Mouse (Mus musculus) small intestine, adult 10 weeks (tissue): Measurements from ENCODE around the gene Mettl25. TPM values are rescaled to one million over a fixed set of nuclear protein-coding genes. Genes with fewer than 3 reads are reported as not detected.

Experiments
- polyA plus RNA-seq: library from polyadenylated mRNA; stranded (reverse); fragments of 350-450 nt; fragmentation: Illumina TruSeq; extraction: RNeasy Lipid Tissue Mini Kit (QIAGEN cat#74804); gene quantifications from one replicate; pipeline ENCODE4 v1.2.3, GENCODE M21; 2014; ENCODE audit warnings: low replicate concordance

The Mettl25 gene
- 4.8 TPM for polyA plus RNA-seq

DNA sequence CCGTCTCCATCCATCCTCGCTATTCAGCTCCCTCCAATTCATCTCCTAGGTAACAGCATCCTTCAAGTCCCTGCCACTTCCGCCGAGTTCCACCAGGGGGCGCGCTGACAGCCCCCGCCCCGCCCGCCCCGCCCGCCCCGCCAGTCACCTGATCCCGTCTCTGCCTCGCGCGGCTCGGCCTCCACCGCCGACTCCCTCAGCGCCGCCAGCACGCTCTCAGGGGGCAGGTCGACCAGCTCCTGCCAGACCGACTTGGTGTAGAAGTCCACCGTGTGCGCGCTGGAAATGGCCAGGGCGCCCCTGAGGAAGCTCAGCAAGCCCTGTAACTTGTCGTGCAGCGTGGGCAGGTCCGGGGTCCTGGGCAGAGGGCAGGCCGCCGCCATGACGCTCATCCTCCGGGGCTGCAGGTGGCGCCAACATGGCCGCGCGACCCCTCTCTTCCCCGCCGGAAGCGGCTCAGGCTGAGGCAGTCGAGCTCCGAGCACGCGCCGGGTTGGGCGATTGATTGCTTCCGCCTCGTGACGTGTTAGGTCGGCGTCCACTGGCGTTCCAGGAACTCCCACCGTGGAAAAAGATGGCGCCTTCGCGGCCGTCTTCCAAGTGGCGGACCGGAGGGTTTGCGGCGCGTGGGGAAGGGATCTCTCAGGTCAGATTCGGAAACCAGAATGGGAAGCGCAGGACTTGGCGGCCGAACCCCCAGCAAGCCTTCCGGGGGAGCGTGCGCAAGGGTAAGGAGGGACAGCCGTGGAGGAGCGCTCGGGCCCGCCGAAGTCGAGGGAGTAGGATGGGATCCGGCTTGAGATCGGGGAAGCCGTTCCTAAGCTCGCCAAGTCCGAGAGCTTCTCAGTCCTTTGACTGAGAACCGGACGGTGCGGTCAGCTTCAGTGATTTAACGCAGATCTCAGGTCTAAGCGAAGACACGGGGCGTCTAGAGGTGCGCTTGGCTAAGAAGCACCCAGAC, at the start of gene Mettl25, which contains the start of gene Ccdc59:
Gene Mettl25, minus strand, starts transcription at position 453 of the 961 bp plus-strand sequence.
Gene Ccdc59, plus strand, starts transcription at position 140 of the 961 bp plus-strand sequence.

Other genes with a start within 250 kb of the Mettl25 start
- 63.4 TPM for gene Ccdc59, start 313 bp downstream of the Mettl25 start, polyA plus RNA-seq